Mouse (Mus musculus): ENCODE results near the gene Bmper.

Gene Bmper

GRCm38 (mm10) chr9:23300376-23300775 is 77.5 kb downstream of the Bmper start:
- DNase-seq (ENCODE audit: low spot score), result no peak

DNA sequence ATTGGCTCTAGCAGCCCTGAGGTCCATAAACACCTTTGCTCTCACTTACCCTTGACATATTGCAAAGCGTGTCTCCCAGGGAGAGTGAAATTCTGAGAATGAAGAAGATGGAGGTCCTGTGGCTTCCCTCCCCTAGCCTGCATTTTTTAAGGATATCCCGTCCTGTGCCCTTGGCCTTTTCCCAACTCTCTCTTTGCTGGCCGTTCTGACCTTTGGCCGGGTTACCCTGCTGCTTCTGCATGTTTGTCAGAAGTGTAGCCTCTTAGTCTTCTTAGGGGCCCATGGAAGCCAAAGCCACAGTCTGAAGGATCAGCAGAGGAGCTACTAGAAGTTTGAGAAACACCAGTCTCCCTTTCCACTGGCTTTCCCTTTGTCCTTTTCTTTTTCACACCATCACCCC is 82.8 kb downstream of the Bmper start:
- DNase-seq (ENCODE audit: low spot score), result no peak

- no peak for DNase-seq (ENCODE audit: low spot score)
Measured at GRCm38 (mm10) chr9:23306226-23306625, 83.3 kb downstream of the Bmper start.

- no peak for DNase-seq (ENCODE audit: low spot score)
Measured at GRCm38 (mm10) chr9:23307835-23308234, 85.0 kb downstream of the Bmper start.

DNA sequence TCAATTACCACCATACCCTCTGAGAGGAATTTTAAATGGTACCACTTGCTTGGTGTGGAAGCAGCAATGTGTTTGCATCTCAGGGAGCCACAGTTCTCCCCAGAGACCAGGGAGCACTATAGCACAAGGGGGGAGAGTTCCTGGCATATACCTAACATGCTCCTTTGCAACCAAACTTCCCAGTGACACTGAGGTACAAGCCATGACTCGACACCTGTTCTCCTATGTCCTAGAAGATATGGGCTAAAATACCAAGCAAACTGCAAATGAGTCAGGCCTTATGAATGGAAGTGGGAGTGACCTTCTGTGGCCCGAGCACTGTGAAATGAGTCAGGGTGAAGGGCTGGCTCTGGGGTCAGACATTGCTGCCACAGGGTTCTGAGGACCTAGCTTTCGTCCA is 88.1 kb downstream of the Bmper start:
- no peak for DNase-seq (ENCODE audit: low spot score)

DNA sequence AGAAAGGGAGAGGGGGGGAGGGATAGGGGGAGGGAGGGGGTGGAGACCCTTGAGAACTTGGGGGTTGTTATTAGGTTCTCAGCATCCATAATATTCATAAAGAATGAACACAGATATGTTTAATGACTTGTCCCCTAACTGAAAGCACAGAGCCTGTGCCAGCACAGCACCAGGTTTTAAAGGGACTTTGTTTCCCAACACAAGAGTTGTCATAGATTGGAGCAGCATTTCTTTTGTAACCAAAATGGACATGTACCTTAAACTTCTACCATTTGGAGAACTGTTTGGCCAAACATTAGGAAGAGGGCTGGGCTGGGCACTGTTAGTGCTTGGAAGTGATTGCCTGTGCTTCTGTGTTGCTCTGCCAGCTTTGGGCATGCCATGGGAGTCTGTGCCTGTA is 89.1 kb downstream of the Bmper start:
- DNase-seq (ENCODE audit: low spot score), result no peak

DNA sequence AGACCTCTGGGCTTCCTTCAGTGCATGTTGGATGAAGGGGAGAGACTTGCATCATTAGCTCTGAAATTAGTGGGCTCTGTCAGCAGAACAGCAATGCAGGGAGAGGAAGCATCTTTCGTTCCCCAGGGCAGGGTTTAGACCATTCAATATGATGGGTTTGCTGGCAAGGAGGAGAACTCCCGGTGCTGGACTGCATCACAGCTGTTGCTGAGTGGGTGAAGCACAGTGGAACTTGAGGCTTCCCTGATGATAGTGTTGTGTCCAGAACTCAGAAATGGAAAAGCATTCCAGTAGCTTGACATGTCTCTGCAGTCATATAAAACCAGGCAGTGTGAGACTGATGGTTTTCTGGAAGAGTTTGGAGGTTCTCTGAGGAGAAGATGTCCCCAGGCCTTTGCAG is 90.0 kb downstream of the Bmper start:
- no peak for DNase-seq (ENCODE audit: low spot score)

GRCm38 (mm10) chr9:23315631-23316330 is 92.9 kb downstream of the Bmper start:
- no peak for DNase-seq (ENCODE audit: low spot score)

DNA sequence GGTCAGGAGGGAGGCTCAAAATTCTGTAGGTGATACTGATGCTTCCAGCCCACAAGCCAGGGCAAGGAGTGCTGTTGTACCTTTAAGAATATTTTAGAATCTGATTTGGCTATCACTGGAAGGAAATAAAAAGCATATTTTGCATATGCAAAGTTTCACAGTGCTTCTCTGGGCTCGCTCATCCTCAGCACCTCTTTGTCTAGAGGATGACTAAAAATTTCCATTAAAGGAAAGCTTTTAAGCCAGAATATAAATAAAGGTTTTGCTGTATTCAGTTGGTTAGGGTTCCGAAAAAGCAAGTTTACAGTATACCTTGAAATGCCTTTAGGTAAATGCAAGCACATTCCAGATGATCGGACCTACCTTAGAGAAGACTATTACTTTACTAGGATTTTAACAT is 105.0 kb downstream of the Bmper start:
- no peak for DNase-seq (ENCODE audit: low spot score)

- DNase-seq (ENCODE audit: low spot score), result no peak
Measured at GRCm38 (mm10) chr9:23333041-23333622, 110.3 kb downstream of the Bmper start.

DNA sequence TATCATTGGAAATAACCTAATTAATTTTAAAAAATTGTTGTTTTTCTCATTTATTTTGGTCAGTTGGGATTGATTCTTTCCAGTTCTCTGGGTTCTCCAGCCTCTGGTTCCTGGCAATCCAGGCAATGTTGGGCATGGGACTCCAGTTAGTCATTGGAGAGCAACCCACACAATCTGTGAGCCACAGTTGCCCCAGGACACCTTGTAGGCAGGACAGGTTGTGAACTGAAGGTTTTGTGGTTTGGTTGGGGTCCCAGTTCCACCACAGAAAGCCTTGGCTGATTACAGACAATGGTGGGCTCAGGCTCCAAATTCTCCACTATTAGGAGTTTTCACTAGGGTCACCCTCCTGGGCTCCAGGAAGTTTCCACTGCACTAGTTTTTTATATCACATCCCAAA is 117.7 kb downstream of the Bmper start:
- DNase-seq (ENCODE audit: low spot score), result no peak

GRCm38 (mm10) chr9:23341246-23341645 is 118.4 kb downstream of the Bmper start:
- no peak for DNase-seq (ENCODE audit: low spot score)

DNA sequence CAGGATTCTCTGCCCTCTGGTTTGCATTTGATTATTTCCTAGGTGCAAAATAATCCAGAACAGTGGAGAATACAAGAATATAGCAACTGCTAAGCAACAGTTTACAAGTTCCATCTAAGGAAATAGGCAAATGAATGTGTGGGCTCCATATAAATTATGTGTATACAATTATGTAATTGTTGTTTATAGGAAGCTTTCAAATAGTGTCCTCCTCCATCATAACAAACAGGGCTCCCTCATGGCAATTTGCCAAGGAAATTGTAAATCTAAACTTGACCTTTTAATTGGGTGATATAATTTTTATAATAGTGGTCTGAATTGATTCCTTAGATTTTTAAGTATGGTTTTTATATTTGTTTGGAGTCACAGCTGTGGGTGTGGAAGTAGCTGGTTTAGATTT is 121.5 kb downstream of the Bmper start:
- no peak for DNase-seq (ENCODE audit: low spot score)

DNA sequence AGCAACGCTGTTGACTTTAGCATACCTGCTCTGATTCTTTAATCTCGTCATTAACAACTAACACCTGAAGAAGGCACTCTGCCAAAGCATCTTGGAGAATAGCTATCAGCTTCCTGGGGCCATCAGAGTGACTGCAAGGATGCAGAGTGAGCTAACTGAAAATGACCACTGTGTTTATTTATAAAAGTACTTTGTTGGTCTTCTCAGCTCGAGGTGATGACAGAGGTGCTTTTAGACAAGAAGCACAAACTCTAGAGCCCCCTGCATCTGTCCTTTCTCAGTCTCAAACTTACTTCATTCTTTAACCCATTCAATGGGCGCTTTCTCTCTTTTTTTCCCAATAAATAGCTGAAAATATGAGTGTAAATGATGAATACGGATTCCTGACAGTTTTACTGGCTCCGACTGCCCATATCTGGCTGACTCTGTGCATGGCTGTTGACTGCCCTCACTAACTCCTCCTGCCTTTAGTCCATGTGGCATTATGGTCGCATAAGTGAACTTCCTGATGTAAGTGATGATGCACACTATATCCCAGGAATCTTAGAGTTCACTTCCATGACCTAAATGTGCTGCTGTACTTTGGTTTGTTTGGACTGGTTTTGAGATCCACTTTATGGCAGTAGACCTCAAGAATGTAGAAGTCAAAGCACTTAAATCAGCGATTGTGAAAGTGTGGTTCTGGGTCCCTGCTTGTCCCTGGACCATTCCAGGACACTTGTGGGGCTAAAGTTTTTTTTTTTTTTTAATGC is 122.4 kb downstream of the Bmper start:
- DNase-seq (ENCODE audit: low spot score), result no peak

DNA sequence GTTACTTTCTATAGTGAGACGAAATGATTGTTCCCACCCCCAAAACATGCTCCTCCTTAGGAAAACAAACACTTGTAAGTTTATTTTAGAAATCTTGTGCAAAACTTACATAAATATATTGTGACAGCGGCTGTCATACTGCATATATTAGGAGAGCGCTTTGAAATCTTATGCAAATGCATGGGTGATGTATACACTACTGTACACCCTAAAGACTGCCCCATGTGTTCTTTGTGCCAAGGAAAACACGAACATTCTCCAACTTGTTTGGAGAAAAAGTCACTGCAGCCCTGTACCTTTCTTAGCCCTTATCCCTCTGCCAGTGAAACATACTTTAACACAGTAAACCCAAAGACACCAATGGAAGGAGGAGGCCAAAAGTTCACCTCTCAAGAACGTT is 126.7 kb downstream of the Bmper start:
- no peak for DNase-seq (ENCODE audit: low spot score)

DNA sequence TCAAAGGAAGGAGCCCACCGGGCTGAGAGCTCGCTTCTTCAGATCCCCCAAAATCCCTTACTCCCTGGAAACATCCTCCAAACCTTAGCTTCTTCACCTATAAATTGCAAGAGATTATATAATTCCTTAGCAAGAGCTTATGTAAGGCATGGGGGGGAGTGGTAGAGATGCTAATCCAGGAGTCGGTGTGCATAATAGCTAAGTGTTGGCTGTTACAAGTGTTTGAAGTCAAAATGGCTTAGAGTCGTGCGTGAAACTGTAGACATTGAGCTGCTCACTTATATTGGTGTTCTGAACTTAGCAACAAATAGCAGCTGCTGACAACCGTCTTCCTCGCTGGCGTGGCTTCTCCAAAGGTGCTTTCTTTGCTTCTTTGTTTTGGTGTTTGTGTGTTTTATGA is 128.5 kb downstream of the Bmper start:
- DNase-seq (ENCODE audit: low spot score), result no peak

DNA sequence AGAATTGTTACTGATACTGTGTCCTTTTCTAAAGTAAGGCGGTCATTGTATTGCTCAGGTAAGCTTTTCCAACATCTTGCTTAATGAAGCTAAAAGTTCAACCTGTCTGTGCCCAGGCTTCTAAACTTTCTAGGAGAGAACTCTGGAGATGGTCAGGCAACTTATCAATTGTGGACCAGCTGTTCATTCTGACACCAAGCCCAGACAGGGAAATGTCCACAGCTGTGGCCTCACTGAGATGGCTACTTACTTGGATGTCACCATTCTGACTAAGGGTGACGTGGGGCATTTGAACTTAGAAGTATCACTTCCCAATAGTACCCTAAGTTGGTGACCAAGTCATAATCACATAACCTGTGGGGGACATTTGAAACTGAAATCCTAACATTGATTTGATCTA is 129.5 kb downstream of the Bmper start:
- no peak for DNase-seq (ENCODE audit: low spot score)

GRCm38 (mm10) chr9:23354201-23354820 is 131.4 kb downstream of the Bmper start:
- DNase-seq (ENCODE audit: low spot score), result no peak

DNA sequence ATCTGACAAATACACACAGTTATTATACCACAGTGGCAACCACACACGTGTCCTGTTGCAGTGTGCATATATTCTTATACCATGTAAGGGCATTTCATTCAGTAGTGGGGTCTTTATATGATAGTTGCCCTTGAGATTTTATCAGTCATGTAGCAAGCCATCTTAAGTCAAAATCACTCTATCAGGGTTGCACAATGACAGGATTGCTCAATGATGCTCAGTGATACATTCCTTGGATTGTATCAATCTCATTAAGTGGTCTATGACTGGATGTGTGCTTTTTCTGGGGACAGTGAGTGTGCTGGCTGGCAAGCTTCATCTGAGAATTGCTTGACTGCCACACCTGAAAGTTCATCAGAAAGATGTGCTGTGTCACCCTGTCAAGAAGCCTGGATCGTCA is 135.2 kb downstream of the Bmper start:
- DNase-seq (ENCODE audit: low spot score), result no peak

DNA sequence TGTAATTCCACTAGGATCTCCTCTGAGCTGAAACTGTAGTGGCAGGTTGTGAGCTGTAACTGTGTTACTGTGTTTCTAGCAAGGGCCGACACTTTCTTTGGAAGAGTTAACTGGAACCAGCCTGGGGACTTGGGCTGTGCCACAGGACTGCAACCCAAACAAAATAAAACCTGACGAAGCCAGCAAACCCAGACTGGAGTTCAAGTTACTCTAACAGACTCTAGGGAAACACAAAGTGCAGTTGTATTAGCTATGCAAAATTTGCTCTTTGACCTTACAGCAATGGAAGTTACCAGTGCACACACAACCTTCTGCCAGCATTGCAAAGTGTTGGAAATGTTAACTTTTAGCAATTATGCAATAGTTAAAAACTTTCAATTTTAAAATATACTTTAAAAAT is 140.3 kb downstream of the Bmper start:
- DNase-seq (ENCODE audit: low spot score), result no peak

DNA sequence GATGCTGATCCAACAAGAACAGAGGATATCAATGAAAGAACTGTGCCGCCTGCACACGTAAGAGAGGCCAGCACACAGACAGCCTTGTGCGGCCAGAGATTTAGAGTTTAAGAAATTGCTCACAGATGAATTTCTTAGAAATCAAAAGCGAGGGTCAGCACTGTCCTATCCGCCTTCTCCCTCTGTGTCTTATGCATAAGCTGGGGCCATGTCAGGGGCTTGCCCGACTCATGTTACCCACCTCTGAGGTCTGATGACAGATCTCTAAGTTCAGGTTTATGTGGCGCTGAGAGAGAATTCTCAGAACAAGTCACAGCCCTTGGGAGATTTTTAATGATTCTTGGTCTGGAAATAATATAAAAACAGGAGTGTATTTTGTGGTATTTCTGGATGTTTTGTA is 140.7 kb downstream of the Bmper start:
- DNase-seq (ENCODE audit: low spot score), result no peak

DNA sequence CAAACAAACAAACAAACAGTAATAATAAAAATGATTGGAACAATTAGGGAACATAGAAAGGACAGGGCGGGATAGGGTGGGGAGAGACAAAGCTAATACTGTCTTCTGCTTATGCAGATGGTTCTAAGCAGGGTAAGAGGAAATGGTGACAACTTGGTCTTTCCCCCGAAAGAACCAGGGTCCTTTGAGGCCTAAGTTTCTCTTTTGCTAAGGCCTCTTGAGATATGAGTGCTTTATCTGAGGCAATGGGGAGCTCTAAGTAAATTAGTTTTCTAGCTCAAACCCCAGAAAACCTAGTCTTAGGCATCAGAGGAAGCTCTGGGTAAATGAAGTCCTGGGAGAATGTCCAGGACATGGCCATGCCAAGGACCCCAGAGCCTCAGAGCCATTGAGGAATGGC is 141.2 kb downstream of the Bmper start:
- no peak for DNase-seq (ENCODE audit: low spot score)

DNA sequence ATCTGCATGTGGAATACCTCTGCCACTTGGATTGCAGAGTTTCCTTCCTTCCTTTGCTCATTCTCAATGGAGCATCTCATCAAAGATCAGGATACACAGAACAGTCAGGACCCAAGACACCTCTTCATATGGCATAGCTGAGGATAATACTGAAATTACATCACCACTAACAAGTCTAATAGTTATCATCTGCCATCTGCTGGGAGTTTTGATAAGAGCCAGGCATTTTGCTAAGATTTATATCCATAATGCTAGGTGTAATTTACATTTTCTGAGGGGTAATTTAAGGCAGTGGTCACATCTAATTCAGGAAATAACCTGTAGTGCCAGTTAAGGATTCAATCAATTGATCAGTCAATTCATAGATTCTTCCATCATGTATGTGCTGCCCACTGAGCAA is 145.2 kb downstream of the Bmper start:
- no peak for DNase-seq (ENCODE audit: low spot score)
